Mouse (Mus musculus) mesoderm, embryonic 11.5 days (tissue): Measurements from ENCODE around the gene Atxn7l1.
"Not testable (repeated sequence)": the region's sequence is repeated elsewhere in the genome, so short reads cannot be mapped to it uniquely, and the experiment has no call there.

Experiments used
- DNase-seq: peaks from one replicate; pipeline ENCODE4 v3.0.0-alpha.2; 2012; ENCODE audit warnings: low read depth, low spot score

The Atxn7l1 gene

DNA sequence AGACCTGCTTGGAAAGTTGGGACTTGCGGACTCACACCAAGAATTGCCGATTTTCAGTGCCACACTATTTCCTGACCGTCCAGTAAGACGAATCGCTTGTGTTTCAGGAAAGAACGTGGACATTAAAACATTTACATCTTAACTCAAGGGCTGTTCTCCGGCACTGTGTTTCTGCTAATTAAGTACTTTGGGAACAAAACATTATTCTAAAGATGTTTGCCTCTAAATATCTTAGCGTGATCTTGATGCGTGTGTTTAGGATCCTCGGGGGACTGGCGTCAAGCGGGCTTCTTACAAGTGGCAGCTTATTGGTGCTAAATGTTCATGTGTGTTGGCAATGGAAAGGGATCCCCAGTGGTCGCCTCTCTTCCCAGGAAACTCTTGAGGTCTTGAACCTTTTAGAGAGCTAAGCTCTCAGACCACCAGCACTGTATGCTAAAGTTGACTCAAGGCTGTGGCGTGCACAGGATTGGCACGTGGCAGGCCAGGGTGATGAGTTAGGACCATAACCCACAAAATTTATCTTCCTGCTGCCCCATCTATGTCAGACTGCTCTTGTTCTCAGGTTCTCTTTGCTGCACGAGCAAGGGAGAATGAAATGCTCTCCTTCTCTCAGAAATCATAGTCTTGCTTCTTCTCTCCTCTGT, 2.2 kb downstream of the Atxn7l1 start:
- DNase-seq, result no peak

DNA sequence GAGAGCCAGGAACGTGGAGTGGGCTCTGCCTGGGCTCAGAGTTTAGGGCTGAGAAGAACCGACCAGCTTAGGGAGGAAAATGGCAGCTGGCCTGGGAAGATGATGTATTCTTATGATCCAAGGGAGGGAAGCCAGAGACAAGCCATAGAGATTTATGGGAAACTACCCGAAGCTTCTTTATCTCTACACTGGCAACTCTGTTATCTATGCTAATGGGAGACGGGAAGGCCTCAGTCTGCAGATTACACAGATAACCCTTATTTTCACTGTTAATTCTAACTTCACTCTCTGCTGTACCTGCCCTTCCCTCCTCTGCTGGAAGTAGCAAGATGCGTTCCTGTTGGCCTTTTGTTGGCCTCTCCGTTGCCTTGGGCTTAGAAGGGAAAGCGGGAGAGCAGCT, 5.6 kb downstream of the Atxn7l1 start:
- DNase-seq, result no peak

DNA sequence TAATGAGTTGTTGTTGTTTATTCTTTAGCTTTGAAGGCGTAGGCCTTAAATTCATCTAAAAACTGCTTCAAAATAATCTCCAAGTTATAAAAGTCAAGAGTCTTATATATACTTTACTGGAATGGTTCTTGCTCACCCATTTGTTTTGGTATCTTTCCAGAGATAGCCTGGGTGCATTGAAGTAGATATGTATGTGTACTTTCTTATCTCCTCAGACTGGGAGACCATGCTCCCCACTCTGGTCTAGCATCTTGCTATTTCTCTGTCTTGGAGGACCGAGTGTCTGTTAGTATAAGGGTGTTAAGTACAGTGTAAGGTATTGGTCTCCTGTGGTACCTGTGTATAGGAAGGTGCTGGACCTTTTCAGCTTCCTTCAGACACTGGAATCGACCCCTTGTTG, 6.4 kb downstream of the Atxn7l1 start:
- no peak for DNase-seq

DNA sequence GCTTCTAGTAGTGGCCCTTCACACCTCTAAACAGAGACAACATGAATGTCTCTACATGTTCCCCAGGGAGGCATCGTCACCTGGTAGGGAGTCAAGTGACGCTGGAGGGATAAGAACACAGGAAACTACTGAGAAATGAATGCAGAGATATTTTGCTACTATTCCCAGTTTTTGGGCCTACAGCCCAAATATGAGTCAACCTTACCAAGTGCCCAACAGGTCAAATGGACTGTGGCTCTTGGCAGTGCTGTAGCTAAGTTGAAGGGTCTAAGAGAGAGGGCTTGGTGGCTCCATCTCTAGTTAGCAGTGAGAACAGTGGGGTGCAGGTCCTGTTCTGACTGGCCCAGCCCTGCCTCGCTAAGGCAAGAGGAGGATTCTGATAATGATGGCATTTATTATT, 7.2 kb downstream of the Atxn7l1 start:
- no peak for DNase-seq

DNA sequence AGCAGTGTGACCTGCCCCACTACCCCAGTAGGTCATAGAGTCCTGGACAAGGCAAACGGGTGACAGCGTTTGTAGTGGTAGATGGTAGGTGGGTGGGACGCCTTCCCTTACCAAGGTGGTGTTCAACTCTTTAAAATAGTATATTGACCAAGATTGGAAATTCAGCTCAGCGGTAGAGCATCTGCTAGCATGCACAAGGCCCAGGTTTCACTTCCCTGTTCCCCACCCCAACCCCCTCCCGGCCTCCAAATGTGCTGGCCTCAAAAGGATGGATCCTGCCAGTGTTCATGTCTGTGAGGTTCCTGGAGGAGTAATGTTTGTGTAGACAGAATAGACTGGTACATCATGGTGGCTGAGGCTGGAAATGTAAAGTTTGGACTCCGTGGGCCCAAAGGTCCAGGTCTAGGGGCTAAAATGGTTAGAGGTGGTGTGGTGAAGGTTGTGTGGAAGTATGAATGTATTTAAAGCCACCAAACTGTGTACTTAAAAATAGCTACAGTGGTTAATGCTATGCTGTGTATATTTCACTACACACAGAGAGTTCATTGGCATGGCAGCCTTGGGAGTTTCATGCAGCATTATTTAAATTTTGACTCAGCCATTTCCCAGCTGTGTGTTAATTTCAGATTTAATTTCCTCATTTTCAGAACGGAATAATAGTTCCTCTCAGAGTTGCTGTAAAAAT, 9.0 kb downstream of the Atxn7l1 start:
- no peak for DNase-seq

DNA sequence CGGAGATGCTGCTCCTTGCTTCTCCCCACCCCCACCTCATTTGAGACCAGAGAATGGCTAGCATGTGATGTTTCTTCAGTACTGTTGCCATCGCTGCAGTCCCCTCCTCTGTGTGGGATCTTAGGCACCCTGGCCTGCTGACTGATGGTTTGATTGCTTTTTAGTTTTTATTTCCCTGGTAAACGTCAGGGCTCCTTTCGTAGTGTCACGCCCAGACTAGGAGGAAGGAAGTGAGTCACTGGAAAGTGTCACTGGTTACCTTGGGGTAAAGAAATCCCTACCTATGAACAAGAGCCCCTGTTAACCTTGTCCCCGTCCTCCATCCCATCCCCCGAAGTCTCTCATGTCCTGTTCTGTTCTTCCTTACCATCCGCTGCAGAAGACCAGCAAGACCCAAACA, 10.8 kb downstream of the Atxn7l1 start:
- no peak for DNase-seq

DNA sequence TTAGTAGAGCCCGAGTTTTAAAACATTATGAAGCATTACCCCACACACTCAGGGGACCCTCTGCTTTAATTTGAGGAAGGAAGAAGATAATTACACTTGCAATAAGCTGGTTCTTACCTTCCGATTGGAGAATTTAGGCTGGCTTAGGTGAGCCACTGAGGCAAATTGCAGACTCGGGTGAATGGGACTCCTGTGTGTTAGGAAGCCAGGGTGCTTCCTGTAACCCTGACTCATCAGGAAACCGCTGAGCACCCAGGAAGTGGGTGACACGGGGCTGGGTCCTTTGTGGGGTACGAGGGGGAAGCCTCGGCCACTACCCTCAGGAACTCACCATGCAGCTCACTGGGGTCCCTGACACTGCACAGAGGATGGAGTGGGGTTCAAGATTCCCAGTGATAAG, 12.9 kb downstream of the Atxn7l1 start:
- DNase-seq, result no peak

DNA sequence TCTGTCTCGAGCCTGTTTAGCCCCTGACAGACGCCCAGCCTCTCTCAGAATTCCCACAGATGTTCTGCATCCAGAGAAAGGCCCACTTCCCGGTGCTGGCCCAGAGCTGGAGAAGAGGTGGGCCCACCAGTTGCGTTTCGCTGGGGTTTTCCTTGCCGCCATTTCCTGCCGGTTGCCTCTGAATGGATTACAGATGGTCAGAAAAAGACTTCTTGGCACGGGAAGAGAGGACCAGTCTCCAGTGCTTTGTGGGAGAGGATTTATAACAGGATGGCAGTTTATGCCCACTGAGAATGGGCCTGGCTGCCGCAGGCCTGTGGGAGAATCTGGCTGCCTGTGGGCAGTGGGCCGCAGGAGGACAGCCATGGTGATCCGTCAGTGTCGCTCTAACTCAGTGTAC, 15.0 kb downstream of the Atxn7l1 start:
- DNase-seq, result peak; percentile 48

DNA sequence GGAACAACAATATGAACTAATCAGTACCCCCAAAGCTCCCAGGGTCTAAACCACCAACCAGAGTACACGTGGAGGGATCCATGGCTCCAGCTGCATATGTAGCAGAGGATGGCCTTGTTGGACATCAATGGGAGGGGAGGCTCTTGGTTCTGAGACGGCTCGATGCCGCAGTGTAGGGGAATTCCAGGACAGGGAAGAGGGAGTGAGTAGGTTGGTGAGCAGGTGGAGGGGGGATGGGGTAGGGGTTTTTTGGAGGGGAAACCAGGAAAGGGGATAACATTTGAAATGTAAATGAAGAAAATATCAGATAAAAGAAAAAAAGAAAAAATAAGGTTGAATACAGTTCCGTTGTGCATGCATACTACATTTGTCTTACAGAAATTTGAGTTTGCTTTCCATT, 16.5 kb downstream of the Atxn7l1 start:
- not testable (repeated sequence) for DNase-seq

DNA sequence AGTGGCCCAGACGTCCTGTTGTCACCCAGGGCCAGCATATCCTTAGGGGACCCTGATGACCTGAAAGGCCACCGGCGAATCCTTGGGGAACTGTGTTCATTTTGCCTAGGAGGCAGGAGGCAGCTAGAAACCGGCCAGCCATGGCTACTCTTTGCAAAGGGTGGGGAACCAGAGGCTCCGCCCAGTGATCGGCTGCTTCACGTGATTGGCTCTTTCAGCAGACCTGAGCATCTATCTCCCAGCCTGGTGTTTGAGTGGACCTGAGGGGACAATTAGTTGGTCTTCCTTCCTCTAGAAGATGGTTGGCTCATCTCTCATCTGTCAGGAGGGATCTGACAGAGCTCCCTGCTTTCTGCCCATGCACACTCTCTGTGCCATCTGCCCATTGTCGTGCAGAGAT, 19.2 kb downstream of the Atxn7l1 start:
- DNase-seq, result no peak

DNA sequence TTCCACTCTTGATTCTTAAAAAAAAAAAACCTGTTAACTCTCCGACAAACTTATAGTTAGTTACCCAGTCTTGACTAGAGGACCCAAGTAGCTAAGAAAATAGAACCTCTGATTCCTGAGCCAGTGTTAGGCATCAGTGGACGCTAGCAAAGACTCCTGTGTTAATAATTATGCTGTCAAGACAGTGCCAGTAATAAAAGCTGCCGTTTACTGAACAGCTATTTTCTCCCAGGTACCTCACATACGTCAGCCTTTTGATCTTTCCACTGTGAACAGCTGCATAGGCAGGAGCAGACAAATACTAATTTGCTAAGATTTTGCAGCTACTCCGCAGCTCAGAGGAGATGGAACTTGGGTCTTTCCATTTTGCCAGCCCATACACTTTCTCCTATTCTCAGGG, 20.1 kb downstream of the Atxn7l1 start:
- DNase-seq, result no peak

DNA sequence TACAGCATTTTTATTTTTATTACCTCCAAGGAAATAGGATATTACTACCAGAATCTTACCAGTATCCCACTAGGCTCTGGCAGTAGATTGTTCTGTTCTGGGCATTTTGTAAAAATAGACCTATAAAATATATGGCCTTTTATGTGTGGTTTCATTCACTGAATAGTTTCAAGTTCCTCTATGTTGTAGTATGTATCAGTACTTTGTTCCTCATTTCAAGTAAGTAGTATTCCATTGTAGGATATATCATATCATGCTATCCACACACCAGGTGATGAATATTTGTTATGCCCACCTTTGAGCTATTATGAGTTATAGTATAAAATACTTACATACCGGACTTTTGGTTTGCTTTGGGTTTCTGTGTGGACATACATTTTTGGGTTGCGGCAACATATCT, 21.0 kb downstream of the Atxn7l1 start:
- no peak for DNase-seq

DNA sequence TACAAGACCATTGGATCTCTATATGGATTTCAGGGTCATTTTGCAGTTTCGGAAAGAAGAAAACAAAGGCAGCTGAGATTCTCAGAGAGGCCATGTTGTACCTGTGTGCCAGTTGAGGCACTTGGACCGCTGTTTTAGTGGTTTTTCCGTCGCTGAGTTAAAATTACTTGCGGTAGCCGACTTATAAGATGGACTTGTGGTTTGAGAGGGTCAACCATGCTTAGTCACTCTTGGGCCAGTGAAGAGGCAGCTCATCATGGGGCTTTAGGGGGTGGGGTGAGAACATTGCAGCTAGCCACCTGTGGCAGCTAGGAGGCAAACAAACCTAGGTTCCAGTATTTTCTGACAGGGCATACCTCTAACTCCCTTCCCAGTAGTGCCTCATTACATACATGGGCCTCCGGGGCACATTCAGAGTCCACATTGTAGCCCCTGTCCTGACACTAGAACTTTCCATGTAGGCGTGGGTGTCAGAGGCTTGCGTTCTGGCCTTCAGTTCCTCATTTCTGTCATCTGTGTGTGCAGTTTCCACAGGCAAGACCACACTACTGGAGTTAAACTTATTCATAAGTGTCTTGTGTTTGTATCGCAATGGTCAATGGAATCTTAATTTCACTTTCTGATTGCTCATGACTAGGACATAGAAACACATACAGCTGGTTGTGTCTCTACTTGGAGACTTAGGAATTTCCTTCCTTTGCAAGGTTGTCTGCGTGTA, 22.4 kb downstream of the Atxn7l1 start:
- no peak for DNase-seq

DNA sequence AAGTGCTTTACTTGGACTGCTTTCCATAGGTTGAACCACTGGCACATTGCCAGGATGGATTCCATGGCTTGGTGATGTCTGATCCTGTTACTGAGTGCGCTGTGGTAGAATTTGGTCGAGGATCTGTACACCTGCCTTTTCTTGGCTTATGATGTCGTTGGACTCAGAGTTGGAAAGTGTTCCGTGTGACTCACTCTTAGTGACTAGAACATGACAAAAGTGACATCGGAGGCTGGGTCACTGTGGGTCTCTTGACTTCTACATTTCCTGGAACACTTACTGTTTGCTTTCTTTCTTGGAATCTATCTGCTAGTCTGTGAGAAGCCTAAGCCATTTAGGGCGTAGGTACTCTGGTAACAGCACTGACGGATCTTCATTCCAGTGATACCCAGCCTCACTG, 23.3 kb downstream of the Atxn7l1 start:
- DNase-seq, result no peak

DNA sequence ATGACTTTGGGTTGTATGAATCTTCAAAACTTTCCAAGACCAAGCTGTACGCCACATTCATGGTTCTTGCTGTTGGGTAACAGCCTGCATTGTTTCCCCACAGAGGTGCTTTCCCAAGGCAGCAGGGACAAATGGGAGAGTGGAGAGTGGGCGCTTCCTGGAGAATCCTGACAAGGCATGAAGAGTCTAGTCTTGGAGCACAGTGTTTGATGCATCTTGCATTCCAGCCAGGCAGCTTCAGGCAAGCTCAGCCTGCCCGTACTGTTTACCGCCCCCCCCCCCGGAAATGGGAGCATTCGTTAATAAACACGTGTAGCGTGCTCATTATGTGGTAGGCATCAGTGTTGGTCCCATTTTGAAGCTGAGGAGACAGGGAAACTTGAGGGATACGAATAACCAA, 25.4 kb downstream of the Atxn7l1 start:
- DNase-seq, result no peak

DNA sequence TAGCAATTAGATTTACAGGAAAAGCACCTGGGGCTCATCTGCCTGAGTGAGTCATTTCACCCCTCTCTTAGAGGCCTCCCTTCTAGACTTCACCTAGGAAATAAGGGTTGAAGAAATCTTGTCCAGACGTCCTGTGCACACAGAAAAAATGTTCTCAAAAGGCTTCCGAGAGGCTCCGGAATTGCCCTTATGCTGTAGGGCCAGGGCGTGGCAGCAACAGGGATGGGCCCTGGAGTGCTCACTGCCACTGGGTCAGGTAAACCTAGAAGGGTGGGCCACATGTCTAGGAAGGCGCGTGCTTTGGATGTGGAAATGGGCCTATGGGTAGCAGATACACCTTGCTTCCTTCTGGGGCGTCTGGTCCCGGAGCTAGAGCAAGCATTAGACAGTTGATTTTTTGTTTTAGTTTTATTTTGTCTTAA, 26.2 kb downstream of the Atxn7l1 start:
- no peak for DNase-seq

DNA sequence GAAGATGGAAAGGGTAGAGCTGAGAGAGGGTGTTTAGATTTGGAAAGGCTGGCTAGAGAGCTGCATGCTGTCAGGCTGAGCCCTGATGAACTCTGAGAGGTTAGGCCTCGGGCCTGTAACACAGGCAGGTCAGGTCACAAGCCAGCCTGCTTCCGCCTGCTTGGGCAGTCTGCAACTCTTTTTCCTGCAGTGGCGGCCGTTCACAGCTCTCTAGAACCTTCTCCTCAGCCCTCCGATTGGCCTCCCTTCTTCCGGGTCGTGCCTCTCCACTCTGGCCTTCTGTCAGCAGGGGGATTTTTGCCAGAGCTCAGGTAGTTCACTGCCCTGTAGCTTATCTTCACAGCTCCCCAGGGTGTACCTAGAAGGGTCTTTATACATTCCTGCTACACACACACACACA, 26.7 kb downstream of the Atxn7l1 start:
- no peak for DNase-seq

DNA sequence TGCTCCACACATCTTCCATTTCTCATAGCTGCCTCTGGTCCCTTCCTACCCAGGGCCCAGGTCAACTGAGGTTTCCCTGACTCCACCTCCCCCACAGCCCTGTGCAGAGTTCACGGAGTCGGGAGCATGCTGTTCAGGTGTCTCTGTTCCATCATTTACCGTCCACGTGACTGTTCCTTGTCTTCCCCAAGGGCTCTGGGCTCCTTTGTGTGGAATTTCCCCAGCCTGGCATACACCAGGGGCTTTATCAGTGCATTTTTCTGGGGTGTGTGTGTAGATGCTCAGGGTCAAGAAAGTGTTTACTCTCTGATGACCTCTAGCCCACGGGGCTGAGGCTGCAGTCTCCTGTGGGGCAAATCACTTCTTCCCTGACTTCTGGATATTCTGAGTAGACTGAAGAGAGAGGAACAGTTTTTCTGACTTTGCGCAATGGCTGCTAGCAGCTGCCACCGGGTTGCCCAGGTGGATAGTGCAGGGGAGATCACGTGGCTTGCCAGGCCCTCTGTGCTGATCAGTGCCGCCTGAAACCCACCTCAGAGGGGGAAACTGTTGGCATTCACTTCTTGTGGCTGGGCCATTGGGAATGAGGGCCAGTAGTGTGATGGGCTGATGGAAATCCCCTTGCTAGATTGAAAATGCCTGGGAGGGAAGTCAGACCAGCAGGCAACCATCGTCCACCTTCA, 27.3 kb downstream of the Atxn7l1 start:
- DNase-seq, result no peak

DNA sequence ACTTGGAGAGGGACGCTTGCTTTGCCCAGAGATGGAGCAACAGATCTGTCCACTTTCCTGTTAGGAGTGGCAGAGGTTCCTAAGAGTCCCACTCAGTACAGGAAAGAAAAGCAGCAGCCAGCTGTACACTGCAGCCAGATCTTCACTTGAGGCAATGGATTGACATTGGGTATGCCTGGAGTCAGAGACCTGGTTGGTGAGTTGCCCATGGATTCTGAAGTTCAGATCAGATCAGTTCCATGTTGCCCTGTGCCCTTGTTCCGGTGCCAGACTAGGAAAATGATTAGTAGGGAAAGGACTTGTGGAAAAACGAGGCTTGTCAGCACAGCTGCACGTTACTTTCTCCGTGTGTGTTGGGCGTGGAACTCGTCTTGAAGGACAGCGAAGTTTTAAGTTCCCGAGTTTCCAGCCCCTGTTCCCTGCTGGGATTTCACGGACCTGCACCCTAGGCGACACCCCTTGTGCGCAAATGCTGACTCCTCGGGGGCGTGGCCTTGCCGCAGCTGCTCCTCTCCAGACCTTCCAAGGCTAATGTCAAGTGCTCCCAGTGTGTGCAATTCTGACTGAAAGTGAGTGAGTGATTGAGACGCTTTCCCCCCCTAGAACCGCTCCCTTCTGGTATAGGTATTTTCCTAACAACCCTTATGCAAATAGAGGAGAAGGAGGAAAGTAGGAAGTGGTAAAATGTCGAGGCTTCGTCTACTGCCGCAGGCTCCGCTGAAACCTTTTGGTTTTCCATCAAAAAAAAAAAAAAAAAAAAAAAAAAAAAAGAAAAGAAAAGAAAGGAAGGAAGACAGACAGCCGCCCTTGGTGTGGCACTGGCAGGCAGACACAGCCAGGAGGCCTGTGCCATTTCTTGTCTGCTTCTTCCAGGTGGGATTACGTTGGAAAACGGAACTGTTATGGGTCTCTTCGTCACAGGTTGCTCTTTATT, 28.4 kb downstream of the Atxn7l1 start:
- DNase-seq, result peak; percentile 64

DNA sequence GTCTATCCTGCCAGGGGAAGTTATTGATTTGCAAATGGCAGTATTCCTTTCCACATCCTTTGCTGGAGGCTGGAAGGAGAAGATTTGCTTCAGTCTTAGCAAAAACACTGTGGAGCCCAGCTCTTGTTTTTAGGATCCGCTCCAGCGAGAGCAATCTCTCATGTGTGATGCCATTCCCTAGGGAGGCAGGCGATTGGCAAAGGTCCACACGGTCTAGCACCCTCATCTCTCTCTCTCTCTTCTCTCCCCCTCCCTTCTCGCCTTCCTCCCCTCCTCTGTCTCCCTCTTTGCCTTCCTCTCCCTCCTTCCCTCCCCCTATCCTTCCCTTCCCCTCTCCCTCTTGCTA, 29.0 kb downstream of the Atxn7l1 start:
- no peak for DNase-seq

DNA sequence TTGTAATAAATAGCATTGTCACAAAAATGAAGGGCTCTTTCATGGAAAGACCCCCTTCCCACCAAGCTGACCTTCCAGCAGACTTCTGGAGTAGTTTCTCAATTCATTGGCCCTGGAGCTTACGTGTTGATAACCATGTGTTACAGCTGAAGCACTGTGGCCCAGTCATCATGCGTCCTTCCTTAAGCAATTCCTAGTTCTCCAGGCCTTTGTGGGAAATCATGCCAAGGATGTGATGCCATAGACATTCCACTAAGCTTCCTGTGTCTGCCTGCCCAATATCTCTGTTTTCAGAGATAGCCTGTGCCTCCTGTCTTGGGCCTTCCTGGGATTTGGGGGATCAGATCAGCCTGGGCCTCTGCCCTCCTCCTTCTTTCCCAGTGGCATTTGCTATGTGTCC, 32.9 kb downstream of the Atxn7l1 start:
- DNase-seq, result no peak

DNA sequence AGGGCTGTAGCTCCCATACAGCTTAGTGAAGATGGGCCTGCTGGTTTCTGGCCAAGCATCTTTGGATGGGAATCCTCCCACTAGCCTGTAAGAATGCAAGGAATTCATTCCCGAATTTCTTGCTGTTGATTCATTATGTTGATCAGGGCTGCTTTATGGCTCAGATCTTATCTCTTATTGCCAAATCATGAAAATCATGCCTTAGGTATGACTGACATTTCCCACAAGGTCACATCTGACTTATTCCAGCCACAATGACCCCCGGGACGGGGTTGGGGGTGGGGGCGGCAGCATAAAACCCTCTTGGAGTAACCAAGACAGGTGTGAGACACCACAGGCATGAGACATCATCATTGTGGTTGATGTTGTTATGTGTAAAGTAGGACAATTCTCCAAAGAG, 34.4 kb downstream of the Atxn7l1 start:
- DNase-seq, result no peak
